Mouse (Mus musculus): ENCODE data around the gene Dlst. TPM values are rescaled to one million over a fixed set of nuclear protein-coding genes. Genes with fewer than 3 reads are reported as not detected.

The Dlst gene
- total RNA-seq, 2 experiments from 2014 or later, result 326 to 330 TPM

GRCm38 (mm10) chr12:85151002-85151774, 40.6 kb downstream of the Dlst start, which contains the start of gene Rps6kl1:
Rps6kl1 (minus strand) TSS chr12:85151264.
- DNase-seq, result no peak

GRCm38 (mm10) chr12:85153011-85153410, 42.4 kb downstream of the Dlst start:
- DNase-seq, result no peak

GRCm38 (mm10) chr12:85156324-85156723, 45.7 kb downstream of the Dlst start:
- DNase-seq, result no peak

- DNase-seq, result no peak
Observed at GRCm38 (mm10) chr12:85157797-85158460, 47.3 kb downstream of the Dlst start.

- DNase-seq, result no peak
Observed at GRCm38 (mm10) chr12:85158801-85159200, 48.2 kb downstream of the Dlst start.

- peak; percentile 67 for DNase-seq
Observed at GRCm38 (mm10) chr12:85159592-85159991, 49.0 kb downstream of the Dlst start.

GRCm38 (mm10) chr12:85164996-85165395, 54.4 kb downstream of the Dlst start:
- DNase-seq, result peak; percentile 75

GRCm38 (mm10) chr12:85166631-85167030, 56.0 kb downstream of the Dlst start:
- no peak for DNase-seq

GRCm38 (mm10) chr12:85169117-85169858, 58.7 kb downstream of the Dlst start:
- DNase-seq, result peak; percentile 75

GRCm38 (mm10) chr12:85169877-85170276, 59.2 kb downstream of the Dlst start:
- DNase-seq, result no peak

GRCm38 (mm10) chr12:85170284-85170947, 59.8 kb downstream of the Dlst start:
- peak; percentile 85 for DNase-seq

GRCm38 (mm10) chr12:85170948-85171307, 60.3 kb downstream of the Dlst start:
- DNase-seq, result no peak

GRCm38 (mm10) chr12:85174016-85174415, 63.4 kb downstream of the Dlst start:
- DNase-seq, result no peak

- DNase-seq, result no peak
Observed at GRCm38 (mm10) chr12:85175087-85175675, 64.5 kb downstream of the Dlst start.

- DNase-seq, result no peak
Observed at GRCm38 (mm10) chr12:85175926-85176845, 65.6 kb downstream of the Dlst start.

- no peak for DNase-seq
Observed at GRCm38 (mm10) chr12:85176846-85177523, 66.4 kb downstream of the Dlst start.

- DNase-seq, result no peak
Observed at GRCm38 (mm10) chr12:85177740-85178239, 67.2 kb downstream of the Dlst start, which contains the start of gene Pgf. Pgf (minus strand) TSS chr12:85177790.

- no peak for DNase-seq
Observed at GRCm38 (mm10) chr12:85178294-85178693, 67.7 kb downstream of the Dlst start.

- no peak for DNase-seq
Observed at GRCm38 (mm10) chr12:85181475-85182344, 71.1 kb downstream of the Dlst start.

Data from gastrocnemius, postnatal 25 days (tissue).